Mouse (Mus musculus): Measurements from ENCODE around the gene AI854703.

Gene AI854703

DNA sequence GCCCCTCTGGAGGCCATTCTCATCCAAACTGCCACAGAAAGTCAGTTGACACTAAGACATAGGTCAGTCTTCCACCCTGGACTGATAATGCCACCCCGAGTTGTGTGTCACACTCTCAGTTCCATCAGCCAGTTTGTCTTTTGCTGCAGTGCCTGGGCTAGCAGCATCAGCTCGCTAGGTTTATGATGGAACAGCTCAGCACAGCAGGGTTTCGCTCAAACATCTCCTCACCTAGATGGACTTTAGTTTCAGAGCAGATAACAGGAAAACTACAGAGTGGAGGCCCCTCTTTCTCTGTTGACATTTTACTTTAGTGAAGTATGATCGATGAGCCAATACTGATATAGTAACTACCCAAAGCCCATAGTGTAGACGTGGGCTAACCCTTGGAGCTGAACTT is 11.8 kb upstream of the AI854703 start:
- no peak for DNase-seq (ENCODE audit: low spot score)

DNA sequence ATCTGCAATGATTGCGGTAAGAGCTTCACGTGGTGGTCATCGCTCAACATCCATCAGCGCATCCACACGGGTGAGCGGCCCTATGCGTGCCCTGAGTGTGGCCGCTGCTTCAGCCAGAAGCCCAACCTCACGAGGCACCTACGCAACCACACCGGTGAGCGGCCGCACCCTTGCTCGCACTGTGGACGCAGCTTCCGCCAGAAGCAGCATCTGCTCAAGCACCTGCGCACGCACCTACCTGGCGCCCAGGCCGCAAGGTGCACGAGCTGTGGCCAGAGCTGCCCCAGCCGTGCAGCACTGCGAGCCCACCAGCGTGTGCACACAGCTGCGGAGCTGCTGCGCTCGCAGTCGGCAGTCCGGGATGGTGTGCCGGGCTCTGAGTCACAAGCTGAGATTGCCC is 6.5 kb upstream of the AI854703 start:
- DNase-seq (ENCODE audit: low spot score): no peak

GRCm38 (mm10) chr6:48622186-48622843 is 4.2 kb upstream of the AI854703 start:
- DNase-seq (ENCODE audit: low spot score): peak; percentile 73

DNA sequence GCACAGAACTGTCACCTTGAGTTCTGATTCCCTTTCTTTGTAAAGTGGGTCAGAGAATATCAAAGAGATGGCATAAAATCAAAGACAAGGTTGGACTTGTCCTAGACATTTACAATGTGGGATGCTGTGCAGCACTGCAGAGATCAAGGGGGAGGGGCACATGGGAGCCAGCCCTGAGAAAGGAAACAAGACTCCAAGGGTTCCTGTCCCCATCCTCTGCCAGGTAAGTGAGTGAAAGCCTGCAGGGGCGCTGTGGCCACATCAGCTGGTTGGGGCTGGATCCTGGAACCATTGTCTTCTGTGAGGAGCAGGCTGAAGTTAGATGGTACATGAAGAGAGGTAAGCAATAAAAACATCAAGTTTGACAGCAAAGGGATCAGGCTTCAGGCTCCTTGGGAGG is 3.1 kb upstream of the AI854703 start:
- peak; percentile 27 for DNase-seq (ENCODE audit: low spot score)

GRCm38 (mm10) chr6:48626984-48627383 is 420 bp downstream of the AI854703 start:
- peak; percentile 70 for DNase-seq (ENCODE audit: low spot score)

DNA sequence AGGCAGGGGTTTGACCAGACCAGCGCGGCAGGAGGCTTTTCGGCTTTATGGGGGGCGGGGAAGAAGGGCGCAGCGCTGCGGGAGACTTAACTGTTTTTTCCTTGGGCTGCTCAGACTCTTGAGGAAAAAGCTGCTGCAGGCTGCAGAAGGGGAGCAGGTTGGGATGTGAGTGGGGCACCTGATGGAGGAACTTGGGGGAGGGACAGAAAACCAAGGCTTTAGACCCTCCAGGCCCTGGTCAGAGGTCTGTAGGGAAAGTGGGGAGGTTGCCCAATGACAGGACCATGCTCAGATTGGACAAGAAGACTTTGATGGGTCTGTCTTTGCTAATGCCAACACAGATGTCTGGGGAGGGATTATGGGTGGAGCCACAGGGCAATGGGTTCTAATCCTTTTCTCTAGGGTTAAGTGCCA is 954 bp downstream of the AI854703 start:
- DNase-seq (ENCODE audit: low spot score): no peak

DNA sequence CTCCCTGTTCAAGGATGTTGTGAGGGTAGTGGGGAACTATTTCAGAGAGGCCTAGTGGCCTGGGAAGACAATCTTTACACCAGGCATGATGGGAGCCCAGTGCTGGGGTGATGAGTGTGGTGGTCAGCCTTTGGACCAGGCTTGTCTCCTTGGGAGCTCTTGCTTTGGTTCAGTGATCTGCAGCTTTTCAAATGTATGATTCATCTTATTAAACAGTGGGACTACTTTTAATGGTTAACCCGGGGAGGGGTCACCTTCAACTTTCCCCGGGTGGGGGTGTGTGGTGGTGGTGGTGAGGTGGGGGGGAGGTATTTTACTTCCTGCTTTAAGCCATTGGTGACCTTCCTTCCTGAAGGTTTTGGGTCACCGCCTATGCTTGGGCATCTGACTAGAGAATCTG is 1.8 kb downstream of the AI854703 start:
- DNase-seq (ENCODE audit: low spot score): no peak

DNA sequence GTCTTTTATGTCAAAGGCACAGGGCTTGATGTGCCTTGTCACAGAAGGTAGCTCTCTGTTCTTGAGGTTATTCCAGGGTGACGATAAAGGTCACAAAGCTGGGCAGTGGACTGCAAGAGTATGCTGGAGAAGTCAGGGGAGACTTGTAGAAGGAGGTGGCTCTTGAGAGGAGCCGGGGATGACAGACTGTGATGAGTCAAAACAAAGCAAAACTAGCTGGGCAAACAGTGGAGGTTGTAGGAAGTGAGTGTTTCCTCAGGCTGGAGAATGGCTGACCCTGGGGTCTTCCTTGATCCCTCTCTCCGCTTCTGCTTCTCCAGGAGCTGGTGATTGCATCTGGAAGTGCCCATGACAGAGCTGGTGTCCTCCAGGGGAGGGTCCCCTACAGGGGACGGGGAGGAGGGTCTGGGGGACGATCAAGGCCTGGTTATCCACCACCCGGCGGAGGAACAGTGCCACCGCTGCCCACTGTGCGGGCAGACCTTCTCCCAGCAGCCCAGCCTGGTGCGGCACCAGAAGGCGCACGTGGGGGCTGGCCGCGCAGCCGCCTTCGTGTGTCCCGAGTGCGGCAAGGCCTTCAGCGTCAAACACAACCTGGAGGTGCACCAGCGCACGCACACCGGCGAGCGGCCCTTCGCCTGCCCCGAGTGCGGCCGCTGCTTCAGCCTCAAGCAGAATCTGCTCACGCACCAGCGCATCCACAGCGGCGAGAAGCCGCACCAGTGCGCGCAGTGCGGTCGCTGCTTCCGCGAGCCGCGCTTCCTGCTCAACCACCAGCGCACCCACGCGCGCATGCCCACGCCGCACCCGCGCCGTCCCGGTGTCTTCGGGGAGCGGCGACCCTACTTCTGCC is 2.5 kb downstream of the AI854703 start:
- DNase-seq (ENCODE audit: low spot score): no peak

DNA sequence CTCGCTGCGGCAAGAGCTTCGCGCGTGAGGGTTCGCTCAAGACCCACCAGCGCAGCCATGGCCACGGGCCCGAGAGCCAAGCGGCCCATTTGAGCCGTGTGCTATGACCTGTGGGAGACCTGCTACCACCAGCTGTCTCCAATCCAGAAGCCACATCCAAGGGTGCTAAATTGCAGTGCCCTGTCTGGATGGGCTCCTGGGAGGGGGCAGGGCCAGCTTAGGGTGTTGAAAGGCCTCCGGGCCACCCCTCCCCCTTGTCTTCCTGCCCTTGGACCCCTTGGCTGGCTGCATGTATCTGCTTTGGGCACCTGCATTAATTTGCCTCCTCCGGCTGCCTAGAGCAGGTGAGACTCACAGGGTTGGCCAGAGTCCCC is 3.1 kb downstream of the AI854703 start:
- no peak for DNase-seq (ENCODE audit: low spot score)

DNA sequence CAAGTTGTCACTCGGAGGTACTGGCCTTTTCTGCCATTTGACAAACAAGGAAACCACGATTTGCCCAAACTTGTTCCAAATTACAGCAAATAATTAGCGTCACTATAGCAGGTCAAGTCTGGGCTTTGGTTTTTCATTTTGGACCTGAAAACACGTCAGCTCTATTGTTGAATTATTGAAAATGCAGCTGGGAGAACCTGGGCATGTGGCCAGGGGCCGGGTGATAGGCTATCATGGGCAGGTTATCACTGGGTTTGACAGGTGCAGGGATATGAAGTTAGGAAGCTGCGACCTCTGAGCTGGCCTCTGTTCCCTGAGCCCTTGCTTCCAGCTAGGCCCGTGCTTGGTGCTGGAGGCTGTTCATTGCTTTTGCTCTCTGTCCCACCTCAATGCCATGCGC is 4.3 kb downstream of the AI854703 start:
- no peak for DNase-seq (ENCODE audit: low spot score)

DNA sequence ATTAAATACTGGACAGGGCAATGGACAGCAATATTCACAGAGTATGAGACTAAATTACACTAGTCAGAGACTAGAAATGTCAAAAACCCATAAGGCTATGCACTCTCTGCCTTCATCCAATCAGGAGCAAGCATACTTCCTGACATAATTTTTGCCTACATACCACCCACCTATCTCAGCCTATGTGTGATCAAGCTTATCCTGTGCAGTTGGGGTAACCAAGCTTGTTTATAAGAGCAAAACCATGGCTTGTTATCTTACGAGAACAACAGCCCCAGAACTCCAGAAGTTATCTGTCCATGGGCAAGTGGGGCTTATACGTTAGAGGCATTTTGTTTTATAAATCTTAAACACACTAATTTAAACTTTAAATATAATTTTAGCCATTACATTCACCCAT is 8.5 kb downstream of the AI854703 start:
- no peak for DNase-seq (ENCODE audit: low spot score)

DNA sequence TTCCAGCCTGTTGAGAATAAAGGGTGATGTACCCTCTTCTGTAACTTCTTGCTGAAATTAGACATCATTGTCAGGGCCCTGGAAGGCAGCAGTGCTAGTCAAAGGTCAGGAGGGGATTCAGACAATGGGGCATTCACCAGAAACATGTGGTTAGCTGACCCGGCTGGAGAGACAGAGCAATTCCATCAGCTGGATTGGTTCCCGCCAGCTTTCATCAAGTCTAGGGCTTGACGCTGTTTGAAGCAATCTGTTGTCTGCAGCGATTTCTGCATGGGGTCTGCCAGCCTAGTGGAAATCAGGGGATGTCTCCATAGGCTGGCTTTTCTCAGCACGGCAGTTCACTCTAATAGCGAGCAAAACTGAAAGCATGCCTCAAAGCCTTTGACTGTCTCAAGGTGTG is 10.0 kb downstream of the AI854703 start:
- no peak for DNase-seq (ENCODE audit: low spot score)

GRCm38 (mm10) chr6:48637811-48638500 is 11.4 kb downstream of the AI854703 start:
- DNase-seq (ENCODE audit: low spot score): no peak

DNA sequence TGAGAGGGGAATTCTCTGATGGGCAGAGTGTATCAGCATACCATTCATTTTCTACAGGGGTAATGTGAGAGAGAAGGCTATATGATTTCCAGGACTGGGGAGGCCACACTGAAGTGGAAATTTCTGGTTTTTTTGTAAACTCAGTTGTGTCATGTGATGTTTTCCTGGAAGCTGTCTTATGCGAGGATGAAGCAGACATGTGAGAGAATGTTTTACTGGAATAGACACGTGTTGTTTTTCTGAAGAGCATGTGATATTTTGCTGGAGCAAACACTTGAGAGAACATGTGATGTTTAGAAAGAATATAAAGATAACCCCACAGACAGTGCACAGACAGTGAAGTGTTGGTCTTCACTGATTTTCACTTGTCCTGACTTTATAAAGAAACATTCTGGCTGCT is 12.0 kb downstream of the AI854703 start:
- DNase-seq (ENCODE audit: low spot score): no peak

GRCm38 (mm10) chr6:48641391-48641790 is 14.8 kb downstream of the AI854703 start:
- DNase-seq (ENCODE audit: low spot score): no peak

DNA sequence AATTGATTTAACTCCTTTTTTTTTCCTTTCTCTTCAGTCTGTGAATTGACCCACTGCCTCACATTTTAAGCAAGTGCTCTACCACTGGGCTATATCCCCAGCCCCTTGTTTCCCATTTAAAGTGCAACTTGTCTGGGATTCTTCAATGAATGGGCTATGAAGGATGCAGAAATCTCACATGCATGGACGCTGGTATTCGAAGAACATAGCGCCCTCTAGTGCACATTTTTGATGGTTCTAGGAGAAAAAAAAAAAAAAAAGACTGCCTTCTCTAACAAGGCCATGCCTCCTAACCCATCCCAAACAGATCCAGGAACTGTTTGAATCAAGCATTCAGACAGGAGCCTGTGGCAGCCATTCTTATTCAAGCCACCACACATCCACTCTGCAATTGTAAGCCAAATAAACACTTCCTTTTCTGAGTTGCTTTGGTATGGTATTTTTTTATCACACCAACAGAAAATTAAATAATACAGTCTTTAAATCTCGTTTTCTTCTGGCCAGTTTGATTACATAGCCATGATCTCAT is 16.3 kb downstream of the AI854703 start:
- peak; percentile 83 for DNase-seq (ENCODE audit: low spot score)

DNA sequence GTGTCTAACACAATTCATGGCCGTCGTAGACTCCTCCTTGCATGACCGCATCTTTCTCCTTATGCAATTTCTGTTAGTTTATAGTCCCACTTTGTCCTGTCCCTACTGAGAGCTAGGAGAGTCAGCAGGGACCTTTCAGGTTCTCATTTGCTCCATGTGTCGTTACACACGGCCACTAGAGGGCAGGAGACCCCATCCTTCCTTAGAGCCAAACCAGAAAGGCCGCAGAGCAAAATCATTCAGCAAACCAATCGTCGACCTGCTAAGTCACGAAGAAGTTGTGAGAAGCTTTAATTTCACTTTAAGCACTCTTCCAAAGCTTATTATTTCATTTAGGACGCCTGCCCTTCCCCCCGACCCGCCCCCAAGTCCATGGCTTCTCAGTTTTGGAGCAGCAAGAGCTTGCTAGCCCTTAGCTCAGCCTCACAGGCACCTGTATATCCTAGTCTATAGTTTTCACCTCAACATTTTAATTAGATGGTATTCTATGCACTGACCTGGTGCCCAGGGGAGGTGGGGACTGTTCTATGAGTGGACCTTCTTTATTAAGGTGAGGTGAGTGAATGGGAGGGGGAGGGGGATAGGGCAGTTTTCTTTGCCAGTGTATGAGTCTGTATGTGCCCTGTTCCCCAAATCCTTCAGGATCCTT is 19.2 kb downstream of the AI854703 start:
- peak; percentile 61 for DNase-seq (ENCODE audit: low spot score)

- no peak for DNase-seq (ENCODE audit: low spot score)
These were observed 19.7 kb downstream of the AI854703 start for GRCm38 (mm10) chr6:48646309-48646690.

- peak; percentile 13 for DNase-seq (ENCODE audit: low spot score)
These were observed 20.4 kb downstream of the AI854703 start, which contains the start of gene Gimap8 for GRCm38 (mm10) chr6:48646995-48647394. Gimap8 (plus strand) TSS chr6:48647234.

- DNase-seq (ENCODE audit: low spot score): no peak
These were observed 21.0 kb downstream of the AI854703 start for GRCm38 (mm10) chr6:48647611-48648010.

GRCm38 (mm10) chr6:48648779-48649178 is 22.2 kb downstream of the AI854703 start:
- DNase-seq (ENCODE audit: low spot score): no peak

DNA sequence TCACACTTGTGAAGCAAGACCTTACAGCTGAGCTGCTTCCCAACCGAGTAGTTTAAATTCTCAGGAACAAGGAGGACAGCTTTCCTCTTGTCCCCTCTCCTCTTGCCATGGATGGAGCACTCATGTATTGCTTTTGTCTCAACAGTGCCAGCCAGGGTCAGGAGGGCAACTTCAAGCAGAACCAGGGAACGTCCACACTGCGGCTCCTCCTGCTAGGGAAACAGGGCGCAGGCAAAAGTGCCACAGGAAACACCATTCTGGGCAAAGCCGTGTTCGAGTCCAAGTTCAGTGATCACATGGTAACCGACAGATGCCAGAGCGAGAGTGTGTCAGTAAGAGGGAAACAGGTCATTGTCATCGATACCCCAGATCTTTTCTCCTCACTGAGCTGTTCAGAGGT is 23.5 kb downstream of the AI854703 start:
- no peak for DNase-seq (ENCODE audit: low spot score)

Measured in MN1 (cell line).